Mouse (Mus musculus): ENCODE measurements around the gene Gpr132. TPM values are rescaled to one million over a fixed set of nuclear protein-coding genes. Genes with fewer than 3 reads are reported as not detected.
A peak's percentile ranks its signal among the peaks of the same experiment; 100 is the strongest.
"Not testable (repeated sequence)": the region's sequence is repeated elsewhere in the genome, so short reads cannot be mapped to it uniquely, and the experiment has no call there.

Gpr132 gene
- polyA plus RNA-seq, 1 experiment from 2014 or later = 0.11 TPM

DNA sequence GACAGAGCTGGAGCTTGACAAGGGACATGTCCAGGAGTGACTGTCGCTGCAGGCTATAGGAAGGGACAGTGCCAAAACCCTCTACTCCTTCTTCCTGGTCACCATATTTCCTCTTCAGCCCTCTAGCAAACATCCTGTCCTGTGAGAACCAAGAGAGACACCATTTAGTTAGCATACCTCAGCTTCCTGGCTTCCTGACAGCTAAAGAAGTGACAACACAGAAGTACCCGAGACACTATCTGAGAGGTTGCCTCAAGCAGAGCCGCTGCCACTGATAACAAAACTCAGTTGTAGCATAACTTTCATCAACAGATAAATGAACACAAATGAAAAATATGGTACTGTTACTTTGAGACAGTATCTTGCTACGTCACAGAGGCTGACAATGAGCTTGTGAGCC is 46.1 kb downstream of the Gpr132 start:
- H3K27ac ChIP-seq = peak overlapping the region; percentile 49
- no peaks in the 10 kb centered on the region for H3K27me3 ChIP-seq (ENCODE audit: insufficient read depth, poor library complexity, severe bottlenecking)
- DNase-seq (ENCODE audit: low spot score) = no peak
- WGBS = 30% methylated on average over 4 of the region's 4 CpGs
- H3K4me1 ChIP-seq = peaks cover 57% of the 10 kb centered on the region
- H3K36me3 ChIP-seq = peaks cover 85% of the 10 kb centered on the region
- no peaks in the 10 kb centered on the region for H3K9me3 ChIP-seq
- peak overlapping the region; percentile 22; the same call in 1 of the 2 replicates for H3K4me3 ChIP-seq

DNA sequence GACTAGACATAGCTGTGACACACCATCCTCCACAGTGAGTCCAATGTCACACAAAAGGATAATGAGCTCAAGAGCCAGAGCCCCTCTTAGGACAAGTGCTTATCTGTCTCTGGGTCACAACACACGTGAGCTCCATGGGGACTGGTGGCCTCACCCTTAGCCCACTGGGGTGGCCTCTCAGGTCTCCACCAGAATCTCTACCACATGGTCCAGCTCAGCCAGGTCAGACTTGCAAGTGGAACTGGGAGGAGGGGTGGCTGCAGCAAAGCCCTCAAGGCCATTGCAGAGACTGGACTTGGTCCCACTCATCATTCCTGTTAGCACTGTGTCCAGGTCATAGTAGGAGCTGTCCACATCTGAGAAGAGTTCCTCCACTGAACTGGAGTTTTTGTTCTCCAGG is 46.8 kb downstream of the Gpr132 start:
- H3K9me3 ChIP-seq = no peaks in the 10 kb centered on the region
- 33% methylated on average over 1 of the region's 1 CpGs for WGBS
- H3K27me3 ChIP-seq (ENCODE audit: insufficient read depth, poor library complexity, severe bottlenecking) = no peaks in the 10 kb centered on the region
- H3K4me1 ChIP-seq = peaks cover 49% of the 10 kb centered on the region
- DNase-seq (ENCODE audit: low spot score) = no peak
- peak overlapping the region; percentile 49 for H3K27ac ChIP-seq
- peaks cover 85% of the 10 kb centered on the region for H3K36me3 ChIP-seq
- peak overlapping the region; percentile 22; the same call in 1 of the 2 replicates for H3K4me3 ChIP-seq

GRCm38 (mm10) chr12:112820401-112820999 is 47.5 kb downstream of the Gpr132 start:
- 88% methylated on average over 12 of the region's 12 CpGs for WGBS

DNA sequence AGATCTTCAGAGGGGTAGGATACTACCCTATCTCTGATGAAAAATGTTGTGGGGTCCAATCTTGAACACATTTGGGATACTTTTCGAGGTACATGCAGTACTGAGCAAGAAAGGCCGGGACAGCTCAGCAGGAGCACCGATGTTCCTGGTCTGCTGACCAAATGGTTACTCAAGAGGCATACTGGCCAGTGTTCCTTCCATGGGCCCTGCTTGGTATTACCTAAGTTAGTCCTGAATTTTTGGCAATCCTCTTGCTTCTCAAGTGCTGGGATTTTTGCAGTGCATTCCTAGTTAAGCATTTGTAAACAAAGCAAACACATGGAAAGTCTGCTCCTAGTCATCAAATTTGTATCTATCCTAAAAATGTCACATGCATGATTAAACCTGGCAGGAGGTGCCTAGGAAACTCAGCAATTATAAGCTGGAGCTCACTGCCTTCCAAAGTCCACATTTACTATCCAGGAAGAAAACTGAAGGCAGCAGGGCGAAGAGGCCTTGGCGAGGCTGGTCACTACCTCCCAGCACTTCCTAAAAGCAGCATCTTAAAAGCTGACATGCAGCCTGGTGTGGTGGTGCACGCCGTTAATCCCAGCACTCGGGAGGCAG is 48.9 kb downstream of the Gpr132 start:
- Histone ChIP-seq H3K27me3 (ENCODE audit: insufficient read depth, poor library complexity, severe bottlenecking) (no peaks in the 10 kb centered on the region), H3K36me3 (peaks cover 87% of the 10 kb centered on the region), H3K4me3 (no peak overlapping the region), H3K4me1 (peaks cover 49% of the 10 kb centered on the region), H3K9me3 (no peaks in the 10 kb centered on the region), H3K27ac (no peak overlapping the region)
- 92% methylated on average over 8 of the region's 8 CpGs for WGBS
- no peak for DNase-seq (ENCODE audit: low spot score)

More at GRCm38 (mm10) chr12:112820401-112820999, 47.5 kb downstream of the Gpr132 start:
- Histone ChIP-seq H3K27ac (no peak overlapping the region), H3K4me1 (peaks cover 49% of the 10 kb centered on the region), H3K9me3 (no peaks in the 10 kb centered on the region), H3K27me3 (ENCODE audit: insufficient read depth, poor library complexity, severe bottlenecking) (no peaks in the 10 kb centered on the region), H3K36me3 (peaks cover 85% of the 10 kb centered on the region), H3K4me3 (no peak overlapping the region)
- no peak for DNase-seq (ENCODE audit: low spot score)

- not testable (repeated sequence) for H3K27me3 ChIP-seq (ENCODE audit: insufficient read depth, poor library complexity, severe bottlenecking); DNase-seq (ENCODE audit: low spot score); H3K9me3 ChIP-seq; H3K27ac ChIP-seq; H3K4me3 ChIP-seq
- Histone ChIP-seq H3K4me1 (peaks cover 47% of the 10 kb centered on the region), H3K36me3 (peaks cover 89% of the 10 kb centered on the region)
- WGBS = 76% methylated on average over 7 of the region's 7 CpGs
These were observed 51.2 kb downstream of the Gpr132 start for GRCm38 (mm10) chr12:112816866-112817265.

GRCm38 (mm10) chr12:112816294-112816693 is 51.7 kb downstream of the Gpr132 start:
- no peaks in the 10 kb centered on the region for H3K9me3 ChIP-seq
- WGBS = 56% methylated on average over 4 of the region's 4 CpGs
- H3K36me3 ChIP-seq = peaks cover 83% of the 10 kb centered on the region
- DNase-seq (ENCODE audit: low spot score) = no peak
- H3K27me3 ChIP-seq (ENCODE audit: insufficient read depth, poor library complexity, severe bottlenecking) = no peaks in the 10 kb centered on the region
- H3K4me1 ChIP-seq = peaks cover 47% of the 10 kb centered on the region
- no peak overlapping the region for H3K4me3 ChIP-seq
- no peak overlapping the region for H3K27ac ChIP-seq

- H3K4me1 ChIP-seq = peaks cover 53% of the 10 kb centered on the region
- 75% methylated on average over 14 of the region's 14 CpGs for WGBS
- no peak overlapping the region for H3K27ac ChIP-seq
- H3K27me3 ChIP-seq (ENCODE audit: insufficient read depth, poor library complexity, severe bottlenecking) = no peaks in the 10 kb centered on the region
- DNase-seq (ENCODE audit: low spot score) = no peak
- H3K9me3 ChIP-seq = no peaks in the 10 kb centered on the region
- peaks cover 70% of the 10 kb centered on the region for H3K36me3 ChIP-seq
- no peak overlapping the region for H3K4me3 ChIP-seq
These were observed 53.2 kb downstream of the Gpr132 start for GRCm38 (mm10) chr12:112814682-112815470.

GRCm38 (mm10) chr12:112813370-112813769 is 54.7 kb downstream of the Gpr132 start:
- H3K9me3 ChIP-seq = no peaks in the 10 kb centered on the region
- H3K4me3 ChIP-seq = no peak overlapping the region
- peaks cover 55% of the 10 kb centered on the region for H3K36me3 ChIP-seq
- DNase-seq (ENCODE audit: low spot score) = no peak
- WGBS = 90% methylated on average over 7 of the region's 7 CpGs
- H3K4me1 ChIP-seq = peaks cover 65% of the 10 kb centered on the region
- H3K27ac ChIP-seq = no peak overlapping the region
- H3K27me3 ChIP-seq (ENCODE audit: insufficient read depth, poor library complexity, severe bottlenecking) = no peaks in the 10 kb centered on the region

- Histone ChIP-seq H3K9me3 (no peaks in the 10 kb centered on the region), H3K4me3 (peak overlapping the region; percentile 76), H3K4me1 (peaks cover 61% of the 10 kb centered on the region), H3K27ac (peak overlapping the region; percentile 82), H3K27me3 (ENCODE audit: insufficient read depth, poor library complexity, severe bottlenecking) (peaks cover 12% of the 10 kb centered on the region; the same call in 1 of the 2 replicates), H3K36me3 (peaks cover 26% of the 10 kb centered on the region)
- WGBS = 48% methylated on average over 19 of the region's 19 CpGs
- no peak for DNase-seq (ENCODE audit: low spot score)
These were observed 57.7 kb downstream of the Gpr132 start for GRCm38 (mm10) chr12:112810092-112810885.

DNA sequence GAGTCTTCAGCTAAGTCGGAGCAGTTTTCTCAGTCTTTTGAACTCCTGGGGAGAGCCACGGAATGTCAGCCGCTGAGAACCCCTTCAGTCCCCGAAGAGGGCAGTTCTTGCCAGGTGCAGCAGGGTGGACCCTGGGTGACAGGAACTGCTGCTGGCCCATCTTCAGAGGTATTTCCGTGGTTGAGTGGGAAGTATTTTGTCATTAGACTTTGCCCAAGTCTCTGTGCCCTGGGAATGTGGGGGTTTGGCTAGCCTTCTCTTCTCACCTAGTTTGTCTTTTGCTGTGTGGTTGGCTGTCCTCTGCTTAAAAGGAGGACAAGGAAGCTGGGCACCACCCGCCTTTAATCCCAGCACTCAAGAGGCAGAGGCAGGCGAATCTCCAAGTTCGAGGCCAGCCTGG is 58.4 kb downstream of the Gpr132 start:
- Histone ChIP-seq H3K36me3 (peaks cover 20% of the 10 kb centered on the region), H3K4me3 (peak overlapping the region; percentile 76), H3K27ac (peak overlapping the region; percentile 82), H3K27me3 (ENCODE audit: insufficient read depth, poor library complexity, severe bottlenecking) (peaks cover 16% of the 10 kb centered on the region), H3K9me3 (no peaks in the 10 kb centered on the region), H3K4me1 (peaks cover 59% of the 10 kb centered on the region)
- WGBS = 20% methylated on average over 8 of the region's 8 CpGs
- DNase-seq (ENCODE audit: low spot score) = no peak

DNA sequence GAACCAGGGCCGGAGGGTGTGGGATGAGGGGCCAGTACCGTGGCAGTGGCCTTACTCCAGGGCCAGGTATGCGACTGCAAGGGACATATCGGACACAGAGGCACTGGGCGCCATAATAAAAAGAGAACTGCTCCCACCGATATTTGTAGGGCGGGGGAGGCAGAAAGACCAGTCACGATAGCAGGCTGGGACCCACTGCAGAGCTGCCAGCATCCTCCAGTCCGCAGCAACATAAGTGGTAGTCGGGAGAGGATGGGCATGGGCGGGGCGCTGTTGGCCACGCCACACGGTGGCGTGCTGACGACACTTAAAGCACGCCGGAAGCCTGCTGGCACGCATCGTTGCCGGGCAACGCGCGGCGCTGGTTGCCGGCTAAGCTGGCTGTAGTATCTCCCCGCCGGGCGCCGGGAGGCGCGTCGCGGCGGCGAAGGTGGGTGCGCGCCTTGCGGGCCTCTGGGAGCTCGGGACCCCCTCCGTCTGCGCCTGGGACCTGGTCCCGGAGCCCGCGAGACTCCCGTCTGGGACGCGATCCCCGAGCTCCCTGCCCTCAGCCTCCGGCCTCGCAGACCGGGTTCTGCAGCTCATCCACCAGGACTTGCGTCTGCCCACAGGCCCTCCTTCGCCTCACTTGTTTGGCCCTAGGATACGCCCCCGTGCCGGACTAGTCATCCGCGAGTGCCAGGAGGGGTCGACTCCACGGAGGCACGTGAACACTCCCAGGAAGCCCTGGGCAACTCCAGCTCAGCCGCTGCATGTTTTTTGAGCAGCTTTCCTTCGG is 59.3 kb downstream of the Gpr132 start, which contains the start of gene Clba1:
Clba1 (plus strand) TSS at position 351 of the 778 bp plus-strand sequence.
- WGBS = under 1% methylated on average over 62 of the region's 64 CpGs

DNA sequence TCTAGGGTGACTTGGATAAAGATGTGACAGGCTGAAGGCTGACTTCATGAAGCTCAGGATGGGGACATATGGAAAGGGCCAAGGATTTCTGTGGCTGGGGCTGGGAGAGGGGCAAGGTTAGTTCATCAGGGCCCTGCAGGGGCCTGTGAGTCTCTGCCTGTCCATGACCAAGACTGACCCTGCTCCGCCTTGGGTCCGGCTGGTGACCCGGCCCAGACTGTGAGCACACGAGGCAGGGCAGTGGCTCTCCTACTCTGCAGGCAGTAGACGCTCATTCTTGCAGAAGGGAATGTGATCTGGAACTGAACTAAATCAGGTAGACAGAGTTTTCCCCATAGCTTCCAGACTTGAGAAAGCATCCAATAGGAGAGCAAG is 59.8 kb downstream of the Gpr132 start:
- WGBS = 69% methylated on average over 5 of the region's 5 CpGs
- H3K4me1 ChIP-seq = peaks cover 50% of the 10 kb centered on the region
- H3K27ac ChIP-seq = peak overlapping the region; percentile 82
- no peak for DNase-seq (ENCODE audit: low spot score)
- peaks cover 31% of the 10 kb centered on the region for H3K27me3 ChIP-seq (ENCODE audit: insufficient read depth, poor library complexity, severe bottlenecking)
- peak overlapping the region; percentile 76 for H3K4me3 ChIP-seq
- no peaks in the 10 kb centered on the region for H3K9me3 ChIP-seq
- H3K36me3 ChIP-seq = peaks cover 6% of the 10 kb centered on the region

More for the DNA sequence above, 59.3 kb downstream of the Gpr132 start, which contains the start of gene Clba1:
- DNase-seq (ENCODE audit: low spot score) = peak; percentile 96
- H3K9me3 ChIP-seq = no peaks in the 10 kb centered on the region
- peak within 1 kb of the TSS; percentile 76 for H3K4me3 ChIP-seq
- H3K27me3 ChIP-seq (ENCODE audit: insufficient read depth, poor library complexity, severe bottlenecking) = peaks cover 25% of the 10 kb centered on the region
- H3K36me3 ChIP-seq = peaks cover 11% of the 10 kb centered on the region
- peaks cover 51% of the 10 kb centered on the region for H3K4me1 ChIP-seq
- H3K27ac ChIP-seq = peak within 1 kb of the TSS; percentile 82
